Mouse (Mus musculus): ENCODE measurements at regions not wholly inside any gene's neighbourhood (a gene's known extent, or its start where the extent isn't known, plus 50 kb on each side); places are given as distances from the start of the nearest gene placed in this dataset.

- DNase-seq (ENCODE audit: low read depth, low spot score): peak; percentile 18
These were observed 1402.2 kb downstream of the Pcdh9 start for GRCm38 (mm10) chr14:92488247-92488646.
